Mouse (Mus musculus): Measurements from ENCODE around the gene Tjp2. TPM values are rescaled to one million over a fixed set of nuclear protein-coding genes. Genes with fewer than 3 reads are reported as not detected.

Tjp2 gene
- polyA plus RNA-seq (2017; shearing (Covaris generic)): 22.3 TPM

DNA sequence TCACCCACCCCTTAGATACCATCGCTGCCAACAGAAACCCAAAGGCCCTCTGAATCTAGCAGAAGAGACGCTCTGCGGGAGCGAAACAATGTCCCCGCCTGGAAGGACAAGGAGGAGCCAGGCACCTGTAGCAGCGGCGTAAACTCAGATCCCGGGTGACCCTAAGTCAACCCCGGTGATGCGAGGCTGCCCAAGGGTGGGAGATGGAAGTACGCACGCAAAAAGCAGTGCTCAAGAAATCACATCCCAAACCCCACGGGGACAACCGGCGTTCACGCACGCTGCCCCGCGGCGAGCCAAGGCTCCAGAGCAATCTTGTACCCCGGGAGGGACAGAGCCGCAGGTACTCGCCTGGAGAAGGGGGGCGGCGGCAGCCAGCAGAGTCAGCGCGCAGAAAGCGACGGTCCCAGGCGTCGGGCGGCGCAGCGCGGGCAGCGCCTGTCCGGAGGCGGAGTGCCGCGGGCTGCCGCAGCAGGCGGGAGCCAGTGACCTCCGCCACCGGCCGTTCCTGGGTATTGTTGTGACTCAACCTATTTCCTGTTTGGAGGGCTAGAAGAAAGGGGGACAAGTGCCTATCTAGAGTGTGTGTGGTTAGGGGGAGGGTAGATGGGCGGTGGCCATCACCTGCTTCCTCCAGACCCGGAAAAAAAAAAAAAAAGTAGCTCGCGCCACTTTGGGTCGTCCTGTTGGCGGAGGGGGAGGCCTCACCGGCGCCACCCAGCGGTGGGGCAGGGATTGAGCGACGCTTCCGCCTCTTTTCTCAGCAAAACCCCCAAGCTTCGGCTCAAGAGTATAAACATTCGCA lies at the start of gene Tjp2:
Gene Tjp2 (minus strand): TSS at position 531 of the 805 bp plus-strand sequence.

Other genes with a start within 250 kb of the Tjp2 start
- 0.24 TPM for gene Fam189a2, start 194.0 kb downstream of the Tjp2 start, polyA plus RNA-seq (2017; shearing (Covaris generic))
- 22.3 TPM for gene Fxn, start 55.6 kb upstream of the Tjp2 start, polyA plus RNA-seq (2017; shearing (Covaris generic))